Mouse (Mus musculus) activated CD4-positive, CD25-positive, alpha-beta regulatory T cell (primary cell): Measurements from ENCODE around the gene Pttg1ip. TPM values are rescaled to one million over a fixed set of nuclear protein-coding genes. Genes with fewer than 3 reads are reported as not detected.

ENCODE experiments used
- polyA plus RNA-seq, 2 experiments: library from polyadenylated mRNA; unstranded; fragments of 100-300 nt; shearing (Covaris generic); gene quantifications; one replicate each; pipeline ENCODE4 v1.2.1; 2017

Gene Pttg1ip
- polyA plus RNA-seq = 10 to 100 TPM; 80.5 to 89.8 TPM

GRCm38 (mm10) chr10:77581408-77582284, at the start of gene Pttg1ip:
Gene Pttg1ip (plus strand): TSS chr10:77581720.

GRCm38 (mm10) chr10:77605908-77606826, 24.6 kb downstream of the Pttg1ip start, which contains the start of the genes Sumo3 and Gm49325:
Gene Sumo3 (plus strand): TSS chr10:77606097.
Gene Gm49325 (plus strand): TSS chr10:77606197.

GRCm38 (mm10) chr10:77622055-77622988, 40.8 kb downstream of the Pttg1ip start, which contains the start of gene Ube2g2:
Gene Ube2g2 (plus strand): TSS chr10:77622275.

Other genes starting within 250 kb of the Pttg1ip start
- gene Adarb1, start 163.4 kb upstream of the Pttg1ip start, polyA plus RNA-seq = 1 to 10 TPM; 1.4 to 1.6 TPM
- 10 to 100 TPM; 49.3 to 61.8 TPM for gene Fam207a, start 65.9 kb upstream of the Pttg1ip start, polyA plus RNA-seq
- gene Itgb2, start 51.5 kb upstream of the Pttg1ip start, polyA plus RNA-seq = 100 to 1,000 TPM; 393 to 587 TPM
- 100 to 1,000 TPM; 101 to 149 TPM for gene Sumo3, start 24.4 kb downstream of the Pttg1ip start, polyA plus RNA-seq
- gene Gm49325, start 24.5 kb downstream of the Pttg1ip start, polyA plus RNA-seq = not detected
- gene Ube2g2, start 40.6 kb downstream of the Pttg1ip start, polyA plus RNA-seq = 10 to 100 TPM; 44.2 to 47.5 TPM
- under 1 TPM; 0.29 to 0.33 TPM for gene Tspear, start 104.8 kb downstream of the Pttg1ip start, polyA plus RNA-seq
- not detected for gene Gm19402, start 109.0 kb downstream of the Pttg1ip start, polyA plus RNA-seq
- gene Gm9508, start 115.5 kb downstream of the Pttg1ip start, polyA plus RNA-seq = not detected
- not detected for gene Gm10272, start 124.9 kb downstream of the Pttg1ip start, polyA plus RNA-seq
- gene Gm10024, start 129.7 kb downstream of the Pttg1ip start, polyA plus RNA-seq = under 1 TPM in 1 of 2 experiments, not detected in 1; 0.65 TPM
- gene Gm10142, start 134.1 kb downstream of the Pttg1ip start, polyA plus RNA-seq = not detected
- not detected for gene Krtap12-1, start 138.9 kb downstream of the Pttg1ip start, polyA plus RNA-seq
- gene Gm10100, start 144.8 kb downstream of the Pttg1ip start, polyA plus RNA-seq = not detected
- not detected for gene Gm18596, start 160.9 kb downstream of the Pttg1ip start, polyA plus RNA-seq
- not detected for gene Gm9736, start 169.6 kb downstream of the Pttg1ip start, polyA plus RNA-seq
- not detected for gene Gm3233, start 178.0 kb downstream of the Pttg1ip start, polyA plus RNA-seq
- gene Gm3238, start 189.6 kb downstream of the Pttg1ip start, polyA plus RNA-seq = not detected
- gene Gm7138, start 195.2 kb downstream of the Pttg1ip start, polyA plus RNA-seq = not detected
- not detected for gene Gm3250, start 200.8 kb downstream of the Pttg1ip start, polyA plus RNA-seq
- gene Gm7137, start 206.5 kb downstream of the Pttg1ip start, polyA plus RNA-seq = not detected
- not detected for gene Gm9639, start 213.4 kb downstream of the Pttg1ip start, polyA plus RNA-seq
- not detected for gene Gm19668, start 217.4 kb downstream of the Pttg1ip start, polyA plus RNA-seq
- gene Gm9507, start 230.1 kb downstream of the Pttg1ip start, polyA plus RNA-seq = not detected
- not detected for gene Gm2696, start 233.0 kb downstream of the Pttg1ip start, polyA plus RNA-seq
- under 1 TPM in 1 of 2 experiments, not detected in 1; 0.21 TPM for gene Krtap10-4, start 245.4 kb downstream of the Pttg1ip start, polyA plus RNA-seq